Mouse (Mus musculus) adrenal gland (tissue): ENCODE results near the gene Mettl25.

ENCODE experiments used
- intact Hi-C: fragments of 180-260 bp; cut with DNase I; formaldehyde crosslinking; loops from one replicate; pipeline ENCODE4 v1.15.1; 2025
- long read RNA-seq, 2 experiments: library from polyadenylated mRNA; unstranded; transcript quantifications; one replicate each; pipeline ENCODE4 v2.0.0; 2020; ENCODE audit warnings: borderline replicate concordance in 1 of 2; ENCODE audit not compliant: insufficient replicate concordance in 1 of 2

Gene Mettl25
- long read RNA-seq, experiment 1, partial matches to known transcripts = 0 of 4 reads
- long read RNA-seq, experiment 1, other reads (novel, unspliced or antisense) = 0 of 4 reads
- long read RNA-seq, experiment 2, transcript Mettl25-201 (12 exons, 2,033 nt) = major isoform, 5 of 7 reads
- long read RNA-seq, experiment 2, partial matches to known transcripts = 0 of 7 reads
- long read RNA-seq, experiment 2, other reads (novel, unspliced or antisense) = 2 of 7 reads

GRCm38 (mm10) chr10:105840928-105841888 lies at the start of gene Mettl25, which contains the start of gene Ccdc59:
Gene Mettl25 (minus strand): TSS chr10:105841380.
Gene Ccdc59 (plus strand): TSS chr10:105841067.
- intact Hi-C loops = no loop called here

GRCm38 (mm10) chr10:105867312-105867711 lies 26.1 kb upstream of the Mettl25 start:
- intact Hi-C loops = loop anchor here (5.0 kb wide), 1 partner anchor 720 kb away; no protein-coding TSS in a partner anchor

GRCm38 (mm10) chr10:105851136-105851535 lies 10.0 kb upstream of the Mettl25 start:
- intact Hi-C loops = no loop called here

GRCm38 (mm10) chr10:105850286-105850685 lies 9.1 kb upstream of the Mettl25 start:
- intact Hi-C loops = no loop called here

- intact Hi-C loops = no loop called here
Observed at GRCm38 (mm10) chr10:105842574-105842973, 1.4 kb upstream of the Mettl25 start.

GRCm38 (mm10) chr10:105834627-105835228 lies 6.5 kb downstream of the Mettl25 start:
- intact Hi-C loops = no loop called here

- intact Hi-C loops = no loop called here
Observed at GRCm38 (mm10) chr10:105806259-105807010, 34.7 kb downstream of the Mettl25 start.

GRCm38 (mm10) chr10:105803461-105803860 lies 37.7 kb downstream of the Mettl25 start:
- intact Hi-C loops = no loop called here

GRCm38 (mm10) chr10:105802132-105802531 lies 39.0 kb downstream of the Mettl25 start:
- intact Hi-C loops = no loop called here

GRCm38 (mm10) chr10:105801147-105801546 lies 40.0 kb downstream of the Mettl25 start:
- intact Hi-C loops = no loop called here

- intact Hi-C loops = no loop called here
Observed at GRCm38 (mm10) chr10:105797250-105797924, 43.8 kb downstream of the Mettl25 start.

- intact Hi-C loops = no loop called here
Observed at GRCm38 (mm10) chr10:105793776-105794552, 47.2 kb downstream of the Mettl25 start.

GRCm38 (mm10) chr10:105788744-105789486 lies 52.3 kb downstream of the Mettl25 start:
- intact Hi-C loops = no loop called here

GRCm38 (mm10) chr10:105783766-105784165 lies 57.4 kb downstream of the Mettl25 start:
- intact Hi-C loops = no loop called here

GRCm38 (mm10) chr10:105774382-105774781 lies 66.8 kb downstream of the Mettl25 start:
- intact Hi-C loops = no loop called here

GRCm38 (mm10) chr10:105772821-105773302 lies 68.3 kb downstream of the Mettl25 start:
- intact Hi-C loops = no loop called here

- intact Hi-C loops = no loop called here
Observed at GRCm38 (mm10) chr10:105763959-105764358, 77.2 kb downstream of the Mettl25 start.

- intact Hi-C loops = no loop called here
Observed at GRCm38 (mm10) chr10:105760460-105760859, 80.7 kb downstream of the Mettl25 start.

GRCm38 (mm10) chr10:105760046-105760445 lies 81.1 kb downstream of the Mettl25 start:
- intact Hi-C loops = no loop called here
